Mouse (Mus musculus) heart, embryonic 10.5 days (tissue): ENCODE measurements at regions not wholly inside any gene's neighbourhood (a gene's known extent, or its start where the extent isn't known, plus 50 kb on each side); places are given as distances from the start of the nearest gene placed in this dataset.
A peak's percentile ranks its signal among the peaks of the same experiment; 100 is the strongest.

Experiments used
- DNase-seq: peaks from one replicate; pipeline ENCODE4 v3.0.0-alpha.2; 2017; ENCODE audit warnings: low spot score
- H3K27ac ChIP-seq: fragments of 300-500 bp; sonication (generic); 2 replicates; pipeline ENCODE4 v1.5.1; 2016; ENCODE audit warnings: mild to moderate bottlenecking
- H3K27me3 ChIP-seq: fragments of 300-500 bp; sonication (generic); 2 replicates; pipeline ENCODE4 v1.6.1; 2016; ENCODE audit warnings: mild to moderate bottlenecking; ENCODE audit not compliant: poor library complexity, insufficient read depth, severe bottlenecking
- H3K36me3 ChIP-seq: fragments of 300-500 bp; sonication (generic); 2 replicates; pipeline ENCODE4 v1.6.1; 2016; ENCODE audit warnings: mild to moderate bottlenecking, moderate library complexity
- H3K4me1 ChIP-seq: fragments of 300-500 bp; sonication (generic); 2 replicates; pipeline ENCODE4 v1.6.1; 2016; ENCODE audit warnings: mild to moderate bottlenecking
- H3K4me3 ChIP-seq: fragments of 300-500 bp; sonication (generic); 2 replicates; pipeline ENCODE4 v1.5.1; 2016; ENCODE audit warnings: mild to moderate bottlenecking, moderate library complexity
- H3K9me3 ChIP-seq: fragments of 300-500 bp; sonication (generic); 2 replicates; pipeline ENCODE4 v1.6.1; 2016; ENCODE audit warnings: mild to moderate bottlenecking, moderate library complexity
- WGBS: fragments of 180-500 bp; shearing (Covaris S2); methylation state at CpG from one replicate; pipeline ENCODE4 v1.1.7; 2016; 5-methylcytosine and 5-hydroxymethylcytosine counted together

DNA sequence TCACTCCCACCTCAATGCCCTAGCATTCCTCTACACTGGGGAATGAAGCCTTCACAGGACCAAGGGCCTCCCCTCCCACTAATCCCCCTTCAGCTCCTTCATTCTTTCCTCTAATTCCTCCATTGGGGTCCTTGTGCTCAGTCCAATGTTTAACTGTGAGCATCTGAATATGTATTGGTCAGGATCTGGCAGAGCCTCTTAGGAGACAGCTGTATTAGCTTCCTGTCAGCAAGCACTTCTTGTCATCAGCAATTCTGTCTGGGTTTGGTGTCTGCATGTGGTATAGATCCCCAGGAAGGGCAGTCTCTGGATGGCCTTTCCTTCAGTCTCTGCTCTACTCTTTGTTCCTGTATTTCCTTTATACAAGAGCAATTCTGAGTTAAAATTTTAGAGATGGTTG, 426.8 kb upstream of the 2610001J05Rik start:
- Histone ChIP-seq H3K27ac (peak overlapping the region; percentile 29; the same call in 1 of the 2 replicates), H3K4me1 (peaks cover 5% of the 10 kb centered on the region; the same call in 1 of the 2 replicates)

GRCm38 (mm10) chr6:14297428-14297827, 426.1 kb upstream of the 2610001J05Rik start:
- H3K36me3 ChIP-seq: no peaks in the 10 kb centered on the region
- H3K27me3 ChIP-seq: no peaks in the 10 kb centered on the region
- DNase-seq: no peak
- no peaks in the 10 kb centered on the region for H3K9me3 ChIP-seq
- H3K4me3 ChIP-seq: no peak overlapping the region
- peaks cover 5% of the 10 kb centered on the region; the same call in 1 of the 2 replicates for H3K4me1 ChIP-seq
- H3K27ac ChIP-seq: no peak overlapping the region

More for the DNA sequence above, 426.8 kb upstream of the 2610001J05Rik start:
- no peaks in the 10 kb centered on the region for H3K9me3 ChIP-seq
- DNase-seq: no peak
- no peaks in the 10 kb centered on the region for H3K27me3 ChIP-seq
- H3K4me3 ChIP-seq: no peak overlapping the region
- no peaks in the 10 kb centered on the region for H3K36me3 ChIP-seq

DNA sequence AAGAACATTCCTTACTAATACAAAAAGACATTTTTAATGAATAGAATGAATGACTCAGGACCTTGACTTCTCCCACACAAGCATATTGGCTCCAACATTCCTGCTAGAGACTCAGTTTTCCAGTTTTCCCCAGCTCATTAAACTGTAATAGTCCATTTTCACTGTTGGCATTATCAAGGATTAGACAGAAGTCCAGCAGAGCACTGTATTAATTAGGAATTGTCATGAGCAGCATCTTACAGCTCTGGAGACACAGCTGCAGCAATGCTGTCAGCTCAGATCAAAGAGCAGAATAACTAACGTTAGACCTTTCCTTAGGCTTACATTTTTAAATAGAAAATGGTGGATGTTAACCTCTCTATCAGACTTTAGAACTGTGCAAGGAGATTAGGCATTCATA, 419.5 kb upstream of the 2610001J05Rik start:
- Histone ChIP-seq H3K4me3 (no peak overlapping the region), H3K4me1 (no peaks in the 10 kb centered on the region), H3K9me3 (no peaks in the 10 kb centered on the region), H3K27me3 (no peaks in the 10 kb centered on the region), H3K27ac (no peak overlapping the region), H3K36me3 (no peaks in the 10 kb centered on the region)
- 51% methylated on average over 1 of the region's 1 CpGs for WGBS
- DNase-seq: no peak

GRCm38 (mm10) chr6:14281476-14281875, 410.2 kb upstream of the 2610001J05Rik start:
- Histone ChIP-seq H3K4me1 (no peaks in the 10 kb centered on the region), H3K27me3 (no peaks in the 10 kb centered on the region), H3K9me3 (no peaks in the 10 kb centered on the region), H3K4me3 (no peak overlapping the region), H3K27ac (no peak overlapping the region), H3K36me3 (no peaks in the 10 kb centered on the region)
- no peak for DNase-seq
- WGBS: 91% methylated on average over 2 of the region's 2 CpGs

GRCm38 (mm10) chr6:14261941-14262340, 390.6 kb upstream of the 2610001J05Rik start:
- no peaks in the 10 kb centered on the region for H3K9me3 ChIP-seq
- H3K36me3 ChIP-seq: no peaks in the 10 kb centered on the region
- H3K27ac ChIP-seq: no peak overlapping the region
- H3K4me1 ChIP-seq: no peaks in the 10 kb centered on the region
- no peak for DNase-seq
- no peaks in the 10 kb centered on the region for H3K27me3 ChIP-seq
- no peak overlapping the region for H3K4me3 ChIP-seq
- 98% methylated on average over 1 of the region's 1 CpGs for WGBS

DNA sequence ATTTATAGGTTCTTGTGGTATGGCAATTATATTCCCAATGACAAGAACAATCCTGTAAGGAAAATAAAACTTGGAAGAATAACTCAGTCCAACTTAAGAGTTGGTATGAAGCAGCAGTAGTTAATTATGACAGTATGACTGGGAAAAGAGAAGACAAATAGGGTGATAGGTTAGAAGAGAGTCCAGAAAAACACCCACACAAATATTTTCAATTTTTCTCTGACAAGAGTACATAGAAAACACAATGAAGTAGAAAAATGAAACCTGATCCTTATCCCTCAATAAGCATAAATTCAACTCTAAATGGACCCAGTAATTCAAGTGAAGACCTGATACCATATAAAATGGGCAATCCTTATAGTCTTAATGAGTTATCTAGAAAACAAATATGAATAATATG, 369.0 kb upstream of the 2610001J05Rik start:
- no peaks in the 10 kb centered on the region for H3K36me3 ChIP-seq
- no peak for DNase-seq

DNA sequence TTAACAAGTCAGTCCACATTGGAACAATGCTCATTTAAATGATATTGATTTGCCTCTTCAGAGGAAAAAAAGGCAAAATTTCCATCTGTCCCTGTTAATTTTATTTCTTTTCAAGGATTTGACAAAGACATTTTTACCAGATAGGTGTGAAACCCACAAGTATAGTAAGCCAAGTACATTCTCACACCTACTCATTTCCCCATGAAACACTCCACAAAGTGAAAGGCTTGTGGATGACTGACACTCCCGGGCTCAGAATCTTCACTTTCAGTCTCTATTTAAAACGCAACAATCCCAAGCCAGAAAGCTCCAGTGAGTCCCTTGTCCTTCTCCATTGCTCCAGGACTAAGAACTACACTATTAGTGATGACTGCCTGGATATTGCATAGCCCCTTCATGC, 367.8 kb upstream of the 2610001J05Rik start:
- H3K27me3 ChIP-seq: no peaks in the 10 kb centered on the region
- no peaks in the 10 kb centered on the region for H3K9me3 ChIP-seq
- no peaks in the 10 kb centered on the region for H3K4me1 ChIP-seq
- WGBS: 73% methylated on average over 2 of the region's 2 CpGs
- H3K27ac ChIP-seq: no peak overlapping the region
- no peak overlapping the region for H3K4me3 ChIP-seq
- H3K36me3 ChIP-seq: no peaks in the 10 kb centered on the region
- DNase-seq: no peak

More for the DNA sequence above, 369.0 kb upstream of the 2610001J05Rik start:
- Histone ChIP-seq H3K9me3 (no peaks in the 10 kb centered on the region), H3K4me3 (no peak overlapping the region), H3K27me3 (no peaks in the 10 kb centered on the region), H3K4me1 (no peaks in the 10 kb centered on the region), H3K27ac (no peak overlapping the region)

- no peaks in the 10 kb centered on the region for H3K27me3 ChIP-seq
- H3K9me3 ChIP-seq: no peaks in the 10 kb centered on the region
- H3K36me3 ChIP-seq: no peaks in the 10 kb centered on the region
- no peak overlapping the region for H3K4me3 ChIP-seq
- WGBS: 82% methylated on average over 2 of the region's 2 CpGs
- H3K27ac ChIP-seq: no peak overlapping the region
- H3K4me1 ChIP-seq: no peaks in the 10 kb centered on the region
- DNase-seq: no peak
Observed at GRCm38 (mm10) chr6:14230823-14231222, 359.5 kb upstream of the 2610001J05Rik start.

- no peak for DNase-seq
- no peaks in the 10 kb centered on the region for H3K27me3 ChIP-seq
- H3K36me3 ChIP-seq: no peaks in the 10 kb centered on the region
- H3K4me3 ChIP-seq: no peak overlapping the region
- H3K9me3 ChIP-seq: no peaks in the 10 kb centered on the region
- WGBS: 11% methylated on average over 2 of the region's 2 CpGs
- H3K27ac ChIP-seq: no peak overlapping the region
- H3K4me1 ChIP-seq: no peaks in the 10 kb centered on the region
Observed at GRCm38 (mm10) chr6:14207509-14207908, 336.2 kb upstream of the 2610001J05Rik start.

- Histone ChIP-seq H3K36me3 (no peaks in the 10 kb centered on the region), H3K27ac (no peak overlapping the region), H3K9me3 (no peaks in the 10 kb centered on the region), H3K4me1 (no peaks in the 10 kb centered on the region), H3K4me3 (no peak overlapping the region), H3K27me3 (no peaks in the 10 kb centered on the region)
- WGBS: 36% methylated on average over 3 of the region's 3 CpGs
- no peak for DNase-seq
Observed at GRCm38 (mm10) chr6:14197107-14197506, 325.8 kb upstream of the 2610001J05Rik start.

DNA sequence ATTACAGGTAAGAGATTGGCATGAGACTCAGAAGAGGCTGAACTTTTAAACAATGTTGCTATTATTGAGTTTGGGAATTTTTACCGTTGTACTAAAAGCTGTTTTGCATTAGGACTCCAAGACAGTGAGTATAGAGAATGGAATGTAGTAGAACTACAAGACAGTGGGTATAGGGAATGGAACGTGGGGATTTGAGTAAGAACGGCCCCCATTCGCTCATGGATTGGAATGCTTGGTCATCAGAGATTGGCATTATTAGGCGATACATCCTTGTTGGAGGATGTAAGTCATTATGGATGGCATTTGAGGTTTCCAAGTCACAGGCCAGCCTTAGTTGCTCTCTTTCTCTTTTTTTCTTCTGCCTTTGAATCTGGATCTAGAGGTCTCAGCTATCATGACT, 324.0 kb upstream of the 2610001J05Rik start:
- H3K27me3 ChIP-seq: no peaks in the 10 kb centered on the region
- no peaks in the 10 kb centered on the region for H3K9me3 ChIP-seq
- no peaks in the 10 kb centered on the region for H3K36me3 ChIP-seq
- H3K4me3 ChIP-seq: no peak overlapping the region
- DNase-seq: no peak
- no peak overlapping the region for H3K27ac ChIP-seq
- 84% methylated on average over 5 of the region's 5 CpGs for WGBS
- H3K4me1 ChIP-seq: no peaks in the 10 kb centered on the region

DNA sequence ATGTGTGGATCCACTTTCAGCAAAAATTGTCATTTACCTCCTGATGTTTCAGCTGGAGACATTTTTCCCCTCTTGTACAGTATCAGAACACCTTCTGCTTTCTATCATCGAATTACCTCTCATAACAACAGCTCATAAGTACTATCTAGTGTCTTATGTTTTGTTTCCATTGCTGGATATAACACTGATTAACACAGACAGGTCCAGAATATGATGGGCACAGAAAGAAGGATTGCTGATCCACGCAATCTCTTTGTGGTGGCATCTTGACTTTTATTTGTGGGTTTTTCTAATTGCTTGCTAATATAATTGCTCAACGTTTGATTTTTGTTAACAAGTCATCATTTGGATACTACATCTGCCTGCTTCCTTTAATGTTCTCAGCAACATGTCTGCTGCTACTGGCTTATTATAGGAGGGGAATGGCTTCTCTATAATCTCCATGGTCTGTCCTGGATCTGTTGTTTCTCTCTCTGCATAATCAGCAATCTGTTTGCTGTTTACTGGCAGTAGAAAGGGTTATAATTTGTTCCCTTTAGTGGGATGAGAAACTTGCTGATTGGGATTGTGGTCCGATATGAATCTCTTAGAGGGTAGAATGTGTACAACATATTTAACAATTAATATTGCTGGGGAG, 320.2 kb upstream of the 2610001J05Rik start:
- Histone ChIP-seq H3K27me3 (no peaks in the 10 kb centered on the region), H3K9me3 (no peaks in the 10 kb centered on the region), H3K36me3 (no peaks in the 10 kb centered on the region), H3K27ac (no peak overlapping the region), H3K4me1 (no peaks in the 10 kb centered on the region), H3K4me3 (no peak overlapping the region)
- WGBS: 84% methylated on average over 4 of the region's 4 CpGs
- DNase-seq: no peak

DNA sequence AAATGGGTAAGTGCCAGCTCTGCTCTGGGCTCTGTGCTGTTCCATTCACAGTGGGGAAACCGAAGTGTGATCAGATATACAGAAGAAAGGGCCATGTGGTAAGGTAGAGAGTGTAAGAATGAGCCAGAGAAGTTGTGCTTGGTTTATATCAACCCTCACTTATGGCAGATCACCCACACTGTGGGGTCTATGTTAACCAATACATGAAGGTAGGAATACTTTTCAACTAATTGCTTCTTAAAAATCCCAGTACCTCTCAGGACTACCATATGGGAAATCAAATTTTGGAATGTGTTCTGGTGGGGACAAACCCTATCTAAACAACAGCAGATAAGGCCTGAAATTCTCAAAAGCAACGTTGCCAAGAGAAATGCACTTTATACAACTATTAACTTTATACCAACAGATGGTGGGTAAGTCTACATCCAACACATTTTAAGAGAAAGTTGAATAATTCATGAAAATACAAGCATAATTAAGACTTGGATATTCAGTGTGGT, 314.7 kb upstream of the 2610001J05Rik start:
- H3K4me3 ChIP-seq: no peak overlapping the region
- no peaks in the 10 kb centered on the region for H3K4me1 ChIP-seq
- H3K27me3 ChIP-seq: no peaks in the 10 kb centered on the region
- 64% methylated on average over 2 of the region's 2 CpGs for WGBS
- no peak overlapping the region for H3K27ac ChIP-seq
- DNase-seq: no peak
- H3K9me3 ChIP-seq: 0 out of 2 replicates have a peak, but pooled peaks cover 7% of the 10 kb centered on the region
- H3K36me3 ChIP-seq: no peaks in the 10 kb centered on the region

DNA sequence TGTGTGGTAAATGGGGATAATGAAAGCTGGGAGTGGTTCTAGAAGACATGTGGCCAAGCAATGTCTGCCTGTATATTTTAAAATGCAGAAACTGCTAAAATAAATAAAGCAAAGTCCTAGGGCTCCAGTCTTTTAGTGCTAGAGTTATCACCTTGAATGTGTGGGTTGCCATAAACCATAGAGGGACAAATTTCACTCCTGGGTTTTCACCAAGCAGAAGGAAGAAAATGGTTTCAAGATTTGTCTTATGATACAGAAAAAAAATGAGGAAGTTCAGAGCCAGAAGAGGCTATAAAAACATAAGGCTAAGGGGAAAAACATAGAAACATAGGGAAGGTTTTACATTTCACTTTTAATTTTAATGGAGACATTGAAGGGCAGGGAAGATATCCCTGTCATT, 276.1 kb upstream of the 2610001J05Rik start:
- H3K27ac ChIP-seq: no peak overlapping the region

More for the DNA sequence above, 276.1 kb upstream of the 2610001J05Rik start:
- DNase-seq: no peak
- Histone ChIP-seq H3K36me3 (no peaks in the 10 kb centered on the region), H3K9me3 (no peaks in the 10 kb centered on the region), H3K27me3 (no peaks in the 10 kb centered on the region), H3K4me1 (no peaks in the 10 kb centered on the region), H3K4me3 (no peak overlapping the region)
